Mouse (Mus musculus) liver, embryonic 14.5 days (tissue): ENCODE results near the gene Csrnp3.

Experiments
- CTCF ChIP-seq: IDR thresholded peaks from 2 replicates; pipeline ENCODE4 v1.5.1; 2016; ENCODE audit warnings: antibody characterized with exemption, low read depth, control low read depth
- EP300 ChIP-seq: IDR thresholded peaks from 2 replicates; pipeline ENCODE4 v1.6.1; 2016; ENCODE audit warnings: antibody characterized with exemption, low read depth

GRCm38 (mm10) chr2:66008995-66009654, 163.6 kb downstream of the Csrnp3 start:
- TF ChIP-seq CTCF, result no peak
- TF ChIP-seq EP300, result no peak
